Mouse (Mus musculus) hindbrain, embryonic 12.5 days (tissue): Measurements from ENCODE around the gene Hectd3. TPM values are rescaled to one million over a fixed set of nuclear protein-coding genes. Genes with fewer than 3 reads are reported as not detected.

ENCODE experiments used
- ATAC-seq: fragments of 200-750 bp; cut with Nextera tagmentation; 2 replicates; pipeline ENCODE4 v1.8.0; 2017; ENCODE audit warnings: moderate TSS enrichment; ENCODE audit not compliant: low FRiP score
- H3K27ac ChIP-seq: fragments of 300-500 bp; sonication (generic); 2 replicates; pipeline ENCODE4 v1.5.1; 2016; ENCODE audit warnings: mild to moderate bottlenecking
- H3K27me3 ChIP-seq: fragments of 300-500 bp; sonication (generic); 2 replicates; pipeline ENCODE4 v1.6.1; 2016; ENCODE audit warnings: mild to moderate bottlenecking
- H3K36me3 ChIP-seq: fragments of 300-500 bp; sonication (generic); 2 replicates; pipeline ENCODE4 v1.6.1; 2016; ENCODE audit warnings: mild to moderate bottlenecking
- H3K4me1 ChIP-seq: fragments of 300-500 bp; sonication (generic); 2 replicates; pipeline ENCODE4 v1.6.1; 2016
- H3K4me2 ChIP-seq: fragments of 300-500 bp; sonication (generic); replicated peaks from 2 replicates; pipeline ENCODE4 v1.6.1; 2016; ENCODE audit warnings: mild to moderate bottlenecking
- H3K4me3 ChIP-seq: fragments of 300-500 bp; sonication (generic); 2 replicates; pipeline ENCODE4 v1.5.1; 2016; ENCODE audit warnings: mild to moderate bottlenecking
- H3K9ac ChIP-seq: fragments of 300-500 bp; sonication (generic); 2 replicates; pipeline ENCODE4 v1.6.1; 2016; ENCODE audit warnings: mild to moderate bottlenecking, moderate library complexity
- H3K9me3 ChIP-seq: fragments of 300-500 bp; sonication (generic); replicated peaks from 2 replicates; pipeline ENCODE4 v1.6.1; 2016; ENCODE audit warnings: mild to moderate bottlenecking
- WGBS: fragments of 180-500 bp; shearing (Covaris S2); methylation state at CpG from one replicate; pipeline ENCODE4 v1.1.7; 2016; 5-methylcytosine and 5-hydroxymethylcytosine counted together
- polyA plus RNA-seq: library from polyadenylated mRNA; unstranded; fragments of >200 nt; fragmentation: Nextera tagmentation; extraction: Ambion mirVana; gene quantifications from 2 replicates; pipeline ENCODE4 v1.2.1, GENCODE M21; 2016

The Hectd3 gene
- polyA plus RNA-seq, 1 experiment from 2014 or later: 20.2 TPM

DNA sequence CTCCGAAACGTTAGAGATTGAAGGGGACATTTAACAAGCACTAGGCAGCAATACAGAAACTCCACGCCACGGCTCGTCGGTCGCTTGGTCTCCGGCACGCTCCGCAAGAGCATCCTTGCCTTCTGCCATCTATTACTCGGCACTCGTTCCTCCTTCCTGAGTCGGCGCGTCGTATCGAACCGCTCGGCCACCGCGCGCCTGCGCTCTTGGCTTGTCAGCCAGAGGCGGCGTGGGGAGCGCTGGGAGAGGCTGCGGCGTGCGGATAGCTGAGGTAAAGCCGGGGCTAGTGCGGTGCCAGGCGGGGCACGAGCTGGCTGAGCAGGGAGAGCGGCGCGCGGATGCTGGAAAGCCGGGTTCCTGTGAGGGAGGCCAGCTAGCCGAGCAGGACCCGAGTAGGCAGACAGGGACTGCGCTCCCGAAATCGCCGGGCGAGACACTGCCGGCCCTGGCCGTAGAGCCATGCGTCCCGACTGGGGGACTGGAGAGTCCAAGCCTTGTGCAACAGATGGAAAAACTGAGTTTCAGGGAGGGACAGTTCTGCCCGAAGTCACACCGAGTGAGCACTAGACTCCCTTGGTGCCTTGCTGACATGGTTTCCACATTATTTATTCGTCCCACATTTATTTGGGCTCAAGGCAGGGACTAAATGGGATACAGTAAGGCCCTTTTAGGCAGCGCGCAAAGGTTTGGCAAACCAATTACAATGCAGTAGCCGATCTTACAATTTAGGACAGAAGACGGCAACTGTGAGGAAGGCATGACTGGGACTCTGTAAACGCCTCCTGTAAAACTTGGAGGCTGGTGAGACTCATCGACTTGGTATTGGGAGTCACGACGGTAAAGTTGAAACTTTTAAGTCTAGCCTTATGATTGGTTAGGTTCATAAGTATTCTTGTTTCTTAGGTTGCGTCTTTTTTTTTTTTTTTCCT lies 24.4 kb downstream of the Hectd3 start, which contains the start of gene Eif2b3:
Eif2b3 (plus strand) TSS at position 197 of the 929 bp plus-strand sequence.
- peak within 1 kb of the TSS; percentile 83 for H3K9ac ChIP-seq
- H3K36me3 ChIP-seq: peaks cover 15% of the 10 kb centered on the region
- H3K9me3 ChIP-seq: no peaks in the 10 kb centered on the region
- ATAC-seq: peak; percentile 97
- peaks cover 10% of the 10 kb centered on the region for H3K4me1 ChIP-seq
- peak within 1 kb of the TSS; percentile 87 for H3K4me3 ChIP-seq
- H3K27me3 ChIP-seq: no peaks in the 10 kb centered on the region
- H3K27ac ChIP-seq: 0 out of 2 replicates have a peak within 1 kb of the TSS, but pooled peaks have one; percentile 40
- WGBS: 1% methylated on average over 61 of the region's 61 CpGs
- H3K4me2 ChIP-seq: peak within 1 kb of the TSS; percentile 87

DNA sequence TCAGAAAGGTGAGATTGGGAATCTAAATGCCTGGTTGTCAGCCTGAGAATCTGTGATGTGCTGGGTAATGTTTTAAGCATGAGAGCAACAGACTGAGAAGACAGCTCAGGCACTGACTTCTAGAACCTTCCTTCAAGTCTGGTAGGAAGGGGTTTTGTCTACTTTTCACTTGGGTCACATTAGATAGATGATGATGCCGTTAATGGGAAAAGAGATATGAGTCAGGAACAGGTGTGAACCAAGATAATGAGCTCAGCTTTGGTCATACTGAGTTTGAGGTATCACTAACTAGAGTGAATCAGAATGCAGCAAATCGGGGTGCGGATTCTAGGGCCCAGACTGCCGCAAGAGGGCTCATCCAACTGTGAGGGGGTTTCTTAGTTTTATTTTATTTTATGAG lies 28.4 kb downstream of the Hectd3 start:
- H3K4me3 ChIP-seq: no peak overlapping the region
- WGBS: 96% methylated on average over 4 of the region's 4 CpGs
- peaks cover 29% of the 10 kb centered on the region for H3K36me3 ChIP-seq
- H3K9me3 ChIP-seq: no peaks in the 10 kb centered on the region
- H3K4me1 ChIP-seq: peaks cover 10% of the 10 kb centered on the region
- H3K4me2 ChIP-seq: no peak overlapping the region
- H3K9ac ChIP-seq: no peak overlapping the region
- ATAC-seq: no peak
- H3K27ac ChIP-seq: no peak overlapping the region
- no peaks in the 10 kb centered on the region for H3K27me3 ChIP-seq

GRCm38 (mm10) chr4:117031105-117031504 lies 36.0 kb downstream of the Hectd3 start:
- no peak overlapping the region for H3K9ac ChIP-seq
- H3K4me3 ChIP-seq: no peak overlapping the region
- H3K4me2 ChIP-seq: no peak overlapping the region
- no peak overlapping the region for H3K27ac ChIP-seq
- no peaks in the 10 kb centered on the region for H3K27me3 ChIP-seq
- 90% methylated on average over 1 of the region's 1 CpGs for WGBS
- ATAC-seq: no peak
- H3K9me3 ChIP-seq: no peaks in the 10 kb centered on the region
- peaks cover 29% of the 10 kb centered on the region for H3K36me3 ChIP-seq
- H3K4me1 ChIP-seq: no peaks in the 10 kb centered on the region

GRCm38 (mm10) chr4:117039925-117040687 lies 45.0 kb downstream of the Hectd3 start:
- 29% methylated on average over 9 of the region's 9 CpGs for WGBS
- no peak overlapping the region for H3K9ac ChIP-seq
- peak overlapping the region; percentile 3; the same call in 1 of the 2 replicates for H3K4me2 ChIP-seq
- no peaks in the 10 kb centered on the region for H3K9me3 ChIP-seq
- peak overlapping the region; percentile 76 for H3K27ac ChIP-seq
- H3K27me3 ChIP-seq: no peaks in the 10 kb centered on the region
- H3K4me1 ChIP-seq: peaks cover 21% of the 10 kb centered on the region
- ATAC-seq: no peak
- H3K4me3 ChIP-seq: no peak overlapping the region
- H3K36me3 ChIP-seq: no peaks in the 10 kb centered on the region

GRCm38 (mm10) chr4:117040791-117041190 lies 45.7 kb downstream of the Hectd3 start:
- Histone ChIP-seq H3K4me1 (peaks cover 21% of the 10 kb centered on the region), H3K9ac (no peak overlapping the region), H3K4me2 (0 out of 2 replicates have a peak overlapping the region, but pooled peaks have one; percentile 3), H3K4me3 (no peak overlapping the region), H3K27ac (peak overlapping the region; percentile 76), H3K36me3 (no peaks in the 10 kb centered on the region), H3K27me3 (no peaks in the 10 kb centered on the region), H3K9me3 (no peaks in the 10 kb centered on the region)
- WGBS: 36% methylated on average over 1 of the region's 1 CpGs
- no peak for ATAC-seq

DNA sequence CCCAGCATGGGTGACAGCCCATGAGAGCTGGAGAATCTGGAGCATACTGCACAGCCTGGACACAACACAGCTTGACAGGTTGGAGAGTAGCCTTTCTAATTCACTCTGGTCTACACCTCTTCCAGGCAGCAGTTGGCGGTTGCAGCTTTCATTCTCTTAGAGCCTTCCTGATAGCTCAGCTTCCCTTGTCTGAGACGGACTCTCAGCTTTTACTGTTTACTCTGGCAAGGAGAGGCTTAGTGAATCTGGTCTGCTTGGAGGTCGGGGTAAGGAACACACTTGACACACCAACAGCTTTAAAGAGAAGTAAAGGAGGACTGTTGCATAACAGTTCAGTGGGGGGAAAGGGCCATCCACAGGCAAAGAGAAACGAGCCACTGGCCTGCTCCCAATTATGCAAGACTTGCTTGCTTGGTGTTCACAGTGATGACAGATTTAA lies 46.2 kb downstream of the Hectd3 start:
- Histone ChIP-seq H3K4me1 (peaks cover 21% of the 10 kb centered on the region), H3K27ac (peak overlapping the region; percentile 76), H3K4me3 (no peak overlapping the region), H3K4me2 (no peak overlapping the region), H3K9me3 (no peaks in the 10 kb centered on the region), H3K27me3 (no peaks in the 10 kb centered on the region), H3K9ac (no peak overlapping the region), H3K36me3 (no peaks in the 10 kb centered on the region)
- ATAC-seq: no peak
- 63% methylated on average over 4 of the region's 4 CpGs for WGBS

- Histone ChIP-seq H3K36me3 (peaks cover 14% of the 10 kb centered on the region), H3K4me3 (no peak overlapping the region), H3K27me3 (no peaks in the 10 kb centered on the region), H3K4me1 (no peaks in the 10 kb centered on the region), H3K9ac (no peak overlapping the region), H3K4me2 (no peak overlapping the region), H3K9me3 (no peaks in the 10 kb centered on the region), H3K27ac (no peak overlapping the region)
- 81% methylated on average over 3 of the region's 3 CpGs for WGBS
- no peak for ATAC-seq
These were observed 53.7 kb downstream of the Hectd3 start for GRCm38 (mm10) chr4:117048836-117049235.

- Histone ChIP-seq H3K9ac (no peak overlapping the region), H3K27me3 (no peaks in the 10 kb centered on the region), H3K36me3 (peaks cover 14% of the 10 kb centered on the region), H3K4me3 (no peak overlapping the region), H3K27ac (no peak overlapping the region), H3K9me3 (no peaks in the 10 kb centered on the region), H3K4me1 (no peaks in the 10 kb centered on the region), H3K4me2 (no peak overlapping the region)
- no peak for ATAC-seq
- WGBS: 96% methylated on average over 1 of the region's 1 CpGs
These were observed 54.4 kb downstream of the Hectd3 start for GRCm38 (mm10) chr4:117049485-117049884.

DNA sequence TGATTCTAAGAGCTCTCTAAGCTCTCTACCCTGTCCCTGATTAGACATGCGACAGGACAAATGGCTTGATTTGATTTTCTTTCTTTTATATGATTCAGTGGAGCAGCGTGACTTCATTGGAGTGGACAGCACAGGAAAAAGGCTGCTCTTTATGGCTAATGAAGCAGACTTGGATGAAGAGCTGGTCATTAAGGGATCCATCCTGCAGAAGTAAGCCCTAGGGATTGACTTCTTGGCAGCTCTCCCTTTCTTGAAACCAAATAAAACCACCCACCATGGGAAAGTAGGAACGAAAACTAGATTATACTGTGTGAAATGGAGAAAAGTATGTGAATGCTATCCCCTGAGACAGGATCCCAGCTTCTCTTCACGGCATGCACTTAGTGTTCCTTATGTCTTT lies 57.5 kb downstream of the Hectd3 start:
- no peak for ATAC-seq
- Histone ChIP-seq H3K4me3 (no peak overlapping the region), H3K4me2 (no peak overlapping the region), H3K9me3 (no peaks in the 10 kb centered on the region), H3K27me3 (no peaks in the 10 kb centered on the region), H3K27ac (no peak overlapping the region), H3K9ac (no peak overlapping the region), H3K4me1 (no peaks in the 10 kb centered on the region), H3K36me3 (peaks cover 10% of the 10 kb centered on the region)
- WGBS: 82% methylated on average over 4 of the region's 4 CpGs

DNA sequence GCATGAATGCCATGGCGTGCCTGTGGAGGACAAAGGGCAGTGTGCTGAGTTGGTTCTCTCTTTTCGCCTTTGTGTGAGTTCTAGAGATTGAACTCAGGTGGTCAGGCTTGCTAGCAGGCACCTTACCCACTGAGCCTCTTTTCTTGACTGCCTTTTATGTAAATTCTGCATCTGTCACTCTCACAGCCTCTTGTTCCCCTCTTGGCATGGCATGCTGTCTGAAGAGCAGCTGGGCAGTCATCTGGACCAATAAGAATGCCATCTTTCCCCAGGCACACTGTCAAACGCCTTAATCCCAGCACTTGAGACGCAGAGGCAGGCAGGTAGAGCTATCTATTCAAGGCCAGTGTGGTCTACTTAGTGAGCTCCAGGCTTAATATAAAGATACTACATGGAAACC lies 58.8 kb downstream of the Hectd3 start:
- H3K27me3 ChIP-seq: no peaks in the 10 kb centered on the region
- H3K36me3 ChIP-seq: peaks cover 12% of the 10 kb centered on the region
- H3K4me2 ChIP-seq: no peak overlapping the region
- H3K9ac ChIP-seq: no peak overlapping the region
- WGBS: 80% methylated on average over 4 of the region's 4 CpGs
- no peaks in the 10 kb centered on the region for H3K9me3 ChIP-seq
- ATAC-seq: no peak
- no peak overlapping the region for H3K27ac ChIP-seq
- no peaks in the 10 kb centered on the region for H3K4me1 ChIP-seq
- no peak overlapping the region for H3K4me3 ChIP-seq
